Mouse (Mus musculus): Measurements from ENCODE around the gene Lce1d.

GRCm38 (mm10) chr3:92715122-92715521, 28.1 kb upstream of the Lce1d start:
- no peak for TF ChIP-seq HCFC1 (IDR thresholded peaks at IDR 0.05; ENCODE audit: low read depth, low read length)
- TF ChIP-seq MXI1 (IDR thresholded peaks at IDR 0.05; ENCODE audit: low read depth, low read length) = no peak
